Mouse (Mus musculus): ENCODE results near the gene Mtnr1a.

DNA sequence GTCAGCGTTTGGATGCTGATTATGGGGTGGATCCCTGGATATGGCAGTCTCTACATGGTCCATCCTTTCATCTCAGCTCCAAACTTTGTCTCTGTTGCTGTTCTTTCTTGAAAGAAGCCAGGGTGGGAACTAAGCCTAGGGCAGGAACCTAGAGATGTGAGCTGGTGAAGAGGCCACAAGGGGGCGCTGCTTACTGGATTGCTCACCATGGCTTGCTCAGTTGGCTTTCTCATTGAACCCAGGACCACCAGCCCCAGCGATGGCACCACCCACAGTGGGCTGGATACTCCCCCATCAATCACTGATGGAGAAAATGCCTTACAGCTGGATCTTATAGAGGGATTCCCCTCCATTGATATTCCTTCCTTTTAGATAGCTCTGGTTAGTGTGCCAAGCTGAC, 12.1 kb upstream of the Mtnr1a start:
- TF ChIP-seq CTCF (IDR thresholded peaks at IDR 0.05; ENCODE audit: extremely low read depth, insufficient read length, insufficient replicate concordance, low read depth, low read length): peak; percentile 58; the same call in 1 of the 2 replicates
- no peak for TF ChIP-seq POLR2A (IDR thresholded peaks at IDR 0.05; ENCODE audit: low read depth, low read length)
